Mouse (Mus musculus) neural tube, embryonic 14.5 days (tissue): Measurements from ENCODE around the gene Mboat7. TPM values are rescaled to one million over a fixed set of nuclear protein-coding genes. Genes with fewer than 3 reads are reported as not detected.

Source experiments
- ATAC-seq: fragments of 200-750 bp; cut with Nextera tagmentation; 2 replicates; pipeline ENCODE4 v1.8.0; 2017; ENCODE audit warnings: low read depth, mild to moderate bottlenecking, moderate TSS enrichment, moderate library complexity
- H3K27ac ChIP-seq: fragments of 300-500 bp; sonication (generic); 2 replicates; pipeline ENCODE4 v1.5.1; 2014; ENCODE audit warnings: low read depth, mild to moderate bottlenecking, control low read depth, low read length, moderate library complexity, mixed read lengths
- H3K27me3 ChIP-seq: fragments of 300-500 bp; sonication (generic); 2 replicates; pipeline ENCODE4 v1.6.1; 2014; ENCODE audit warnings: low read length; ENCODE audit not compliant: control insufficient read depth, insufficient read depth
- H3K36me3 ChIP-seq: fragments of 300-500 bp; sonication (generic); 2 replicates; pipeline ENCODE4 v1.6.1; 2014; ENCODE audit warnings: low read length, mixed read lengths; ENCODE audit not compliant: control insufficient read depth, insufficient read depth
- H3K4me1 ChIP-seq: fragments of 300-500 bp; sonication (generic); 2 replicates; pipeline ENCODE4 v1.6.1; 2014; ENCODE audit warnings: low read length; ENCODE audit not compliant: control insufficient read depth, insufficient read depth
- H3K4me2 ChIP-seq: fragments of 300-500 bp; sonication (generic); 2 replicates; pipeline ENCODE4 v1.6.1; 2014; ENCODE audit warnings: mild to moderate bottlenecking, low read depth, low read length, control low read depth
- H3K4me3 ChIP-seq: fragments of 300-500 bp; sonication (generic); 2 replicates; pipeline ENCODE4 v1.5.1; 2014; ENCODE audit warnings: low read depth, low read length, control low read depth, mixed read lengths
- H3K9ac ChIP-seq: fragments of 300-500 bp; sonication (generic); replicated peaks from 2 replicates; pipeline ENCODE4 v1.6.1; 2014; ENCODE audit warnings: low read depth, mild to moderate bottlenecking, control low read depth, low read length, mixed read lengths
- H3K9me3 ChIP-seq: fragments of 300-500 bp; sonication (generic); 2 replicates; pipeline ENCODE4 v1.6.1; 2016; ENCODE audit warnings: low read length; ENCODE audit not compliant: control insufficient read depth
- WGBS: fragments of 180-500 bp; shearing (Covaris S2); extraction: QIAGEN DNeasy Blood & Tissue Kit; methylation state at CpG from one replicate; pipeline ENCODE4 v1.1.7; 2014; 5-methylcytosine and 5-hydroxymethylcytosine counted together
- polyA plus RNA-seq: library from polyadenylated mRNA; unstranded; fragments of >200 nt; fragmentation: Nextera tagmentation; extraction: Ambion mirVana; gene quantifications from 2 replicates; pipeline ENCODE4 v1.2.1, GENCODE M21; 2014

The Mboat7 gene
- polyA plus RNA-seq, 1 experiment from 2014 or later: 74.9 TPM

GRCm38 (mm10) chr7:3683908-3684550 lies 9.3 kb downstream of the Mboat7 start:
- Histone ChIP-seq H3K36me3 (peaks cover 23% of the 10 kb centered on the region), H3K4me1 (no peaks in the 10 kb centered on the region), H3K4me3 (no peak overlapping the region), H3K9ac (no peak overlapping the region), H3K9me3 (no peaks in the 10 kb centered on the region), H3K4me2 (no peak overlapping the region), H3K27ac (peak overlapping the region; percentile 44), H3K27me3 (no peaks in the 10 kb centered on the region)
- WGBS: 59% methylated on average over 10 of the region's 10 CpGs
- peak; percentile 70; the same call in 1 of the 2 replicates for ATAC-seq

GRCm38 (mm10) chr7:3677342-3677741 lies 16.0 kb downstream of the Mboat7 start, which contains the start of gene Tmc4:
TSS of gene Tmc4 (minus strand) at chr7:3677553.
- WGBS: 63% methylated on average over 9 of the region's 9 CpGs
- no peak for ATAC-seq
- H3K4me1 ChIP-seq: no peaks in the 10 kb centered on the region
- no peaks in the 10 kb centered on the region for H3K9me3 ChIP-seq
- peaks cover 6% of the 10 kb centered on the region; the same call in 1 of the 2 replicates for H3K36me3 ChIP-seq
- H3K27ac ChIP-seq: no peak within 1 kb of the TSS
- no peak within 1 kb of the TSS for H3K4me2 ChIP-seq
- H3K9ac ChIP-seq: no peak within 1 kb of the TSS
- no peak within 1 kb of the TSS for H3K4me3 ChIP-seq
- no peaks in the 10 kb centered on the region for H3K27me3 ChIP-seq

GRCm38 (mm10) chr7:3676371-3676770 lies 17.0 kb downstream of the Mboat7 start:
- Histone ChIP-seq H3K27ac (no peak overlapping the region), H3K27me3 (no peaks in the 10 kb centered on the region), H3K4me1 (no peaks in the 10 kb centered on the region), H3K9me3 (no peaks in the 10 kb centered on the region), H3K4me3 (no peak overlapping the region), H3K36me3 (peaks cover 6% of the 10 kb centered on the region; the same call in 1 of the 2 replicates), H3K9ac (no peak overlapping the region), H3K4me2 (no peak overlapping the region)
- no peak for ATAC-seq
- WGBS: 88% methylated on average over 12 of the region's 12 CpGs

- peak; percentile 16; the same call in 1 of the 2 replicates for ATAC-seq
- Histone ChIP-seq H3K9me3 (no peaks in the 10 kb centered on the region), H3K4me3 (no peak overlapping the region), H3K27ac (no peak overlapping the region), H3K9ac (no peak overlapping the region), H3K4me2 (no peak overlapping the region), H3K36me3 (peaks cover 6% of the 10 kb centered on the region; the same call in 1 of the 2 replicates), H3K27me3 (no peaks in the 10 kb centered on the region), H3K4me1 (no peaks in the 10 kb centered on the region)
- WGBS: 76% methylated on average over 3 of the region's 3 CpGs
Measured at GRCm38 (mm10) chr7:3675228-3675548, 18.1 kb downstream of the Mboat7 start.

GRCm38 (mm10) chr7:3674507-3675227 lies 18.7 kb downstream of the Mboat7 start:
- H3K36me3 ChIP-seq: peaks cover 6% of the 10 kb centered on the region; the same call in 1 of the 2 replicates
- H3K27me3 ChIP-seq: no peaks in the 10 kb centered on the region
- no peak overlapping the region for H3K4me2 ChIP-seq
- WGBS: 71% methylated on average over 10 of the region's 10 CpGs
- no peaks in the 10 kb centered on the region for H3K9me3 ChIP-seq
- no peak overlapping the region for H3K4me3 ChIP-seq
- no peak overlapping the region for H3K9ac ChIP-seq
- no peaks in the 10 kb centered on the region for H3K4me1 ChIP-seq
- ATAC-seq: peak; percentile 90; the same call in 1 of the 2 replicates
- H3K27ac ChIP-seq: no peak overlapping the region

DNA sequence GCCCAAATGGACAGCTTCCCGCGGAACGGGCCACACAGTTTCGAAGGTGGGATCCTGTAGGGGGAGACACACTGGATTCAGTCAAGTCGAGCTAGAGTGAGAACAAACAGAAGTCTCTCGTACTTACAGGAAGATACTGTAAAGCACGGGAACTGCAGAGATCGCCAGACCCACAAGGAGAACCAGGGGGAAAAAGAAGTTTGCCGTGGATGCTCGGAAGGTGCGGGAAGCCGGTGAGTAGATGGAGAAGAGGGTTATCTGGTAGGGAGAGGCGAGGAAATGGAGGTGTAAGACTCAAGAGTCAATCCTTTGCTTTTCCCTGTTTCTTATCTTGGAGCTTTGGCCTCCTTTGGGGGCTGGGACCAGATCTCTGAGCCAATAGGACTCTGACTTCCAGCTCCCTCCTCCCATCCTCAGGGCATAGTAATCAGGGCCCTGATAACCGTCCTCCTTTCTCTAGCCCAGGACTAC lies 26.4 kb downstream of the Mboat7 start:
- no peak overlapping the region for H3K4me2 ChIP-seq
- no peak overlapping the region for H3K9ac ChIP-seq
- H3K9me3 ChIP-seq: no peaks in the 10 kb centered on the region
- no peak for ATAC-seq
- peaks cover 12% of the 10 kb centered on the region for H3K4me1 ChIP-seq
- H3K27ac ChIP-seq: no peak overlapping the region
- WGBS: 18% methylated on average over 14 of the region's 14 CpGs
- H3K27me3 ChIP-seq: no peaks in the 10 kb centered on the region
- H3K36me3 ChIP-seq: peaks cover 6% of the 10 kb centered on the region; the same call in 1 of the 2 replicates
- no peak overlapping the region for H3K4me3 ChIP-seq

DNA sequence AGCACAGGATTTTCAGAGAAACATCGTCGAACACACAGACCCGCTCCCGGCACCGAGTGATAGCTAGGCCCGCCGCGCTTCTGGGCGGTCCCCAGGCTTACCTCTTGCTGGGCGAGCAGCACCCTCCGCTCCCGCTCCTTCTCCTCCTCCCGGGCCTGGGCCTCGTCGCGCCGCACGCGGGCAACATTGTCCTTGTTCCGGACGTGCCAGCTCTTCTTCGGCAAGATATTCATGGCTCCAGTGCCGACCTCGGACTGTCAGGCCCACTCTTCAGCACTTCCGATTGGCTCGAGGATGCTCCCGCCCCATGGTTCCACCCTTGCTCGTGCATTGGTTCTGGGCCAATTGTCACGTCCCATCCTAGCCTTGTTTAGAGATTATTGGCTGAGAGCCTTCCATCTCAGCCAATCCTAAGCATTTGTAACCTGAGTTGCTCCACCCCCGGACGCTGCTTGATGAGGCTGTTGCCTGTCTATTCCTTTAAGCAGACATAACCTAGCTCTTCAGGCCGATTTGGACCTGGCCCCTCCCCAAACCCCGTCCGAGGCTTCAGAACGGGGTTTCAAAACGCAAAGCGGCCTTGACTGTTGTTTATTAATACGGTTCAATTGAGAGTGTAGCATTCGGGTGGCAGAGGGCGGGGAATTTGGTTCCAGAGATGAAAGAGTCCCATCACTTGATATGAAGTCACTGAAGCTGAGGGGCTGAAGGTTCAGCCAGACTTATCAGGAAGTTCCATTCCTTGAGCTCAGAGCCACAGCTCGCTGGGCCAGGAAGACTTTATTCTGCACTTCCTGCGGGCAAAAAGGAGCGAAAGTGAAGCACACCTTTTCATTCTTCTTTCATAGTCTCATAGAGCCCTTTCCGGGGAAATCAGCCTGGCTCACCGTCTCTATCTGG lies 27.9 kb downstream of the Mboat7 start, which contains the start of gene Leng1:
TSS of gene Leng1 (minus strand) at position 626 of the 900 bp plus-strand sequence.
- WGBS: 4% methylated on average over 45 of the region's 45 CpGs
- peak; percentile 99 for ATAC-seq
- peak within 1 kb of the TSS; percentile 89 for H3K4me2 ChIP-seq
- no peaks in the 10 kb centered on the region for H3K27me3 ChIP-seq
- H3K4me3 ChIP-seq: peak within 1 kb of the TSS; percentile 65
- H3K9me3 ChIP-seq: no peaks in the 10 kb centered on the region
- peaks cover 12% of the 10 kb centered on the region for H3K4me1 ChIP-seq
- H3K36me3 ChIP-seq: peaks cover 15% of the 10 kb centered on the region; the same call in 1 of the 2 replicates
- peak within 1 kb of the TSS; percentile 71 for H3K27ac ChIP-seq
- H3K9ac ChIP-seq: peak within 1 kb of the TSS; percentile 69

DNA sequence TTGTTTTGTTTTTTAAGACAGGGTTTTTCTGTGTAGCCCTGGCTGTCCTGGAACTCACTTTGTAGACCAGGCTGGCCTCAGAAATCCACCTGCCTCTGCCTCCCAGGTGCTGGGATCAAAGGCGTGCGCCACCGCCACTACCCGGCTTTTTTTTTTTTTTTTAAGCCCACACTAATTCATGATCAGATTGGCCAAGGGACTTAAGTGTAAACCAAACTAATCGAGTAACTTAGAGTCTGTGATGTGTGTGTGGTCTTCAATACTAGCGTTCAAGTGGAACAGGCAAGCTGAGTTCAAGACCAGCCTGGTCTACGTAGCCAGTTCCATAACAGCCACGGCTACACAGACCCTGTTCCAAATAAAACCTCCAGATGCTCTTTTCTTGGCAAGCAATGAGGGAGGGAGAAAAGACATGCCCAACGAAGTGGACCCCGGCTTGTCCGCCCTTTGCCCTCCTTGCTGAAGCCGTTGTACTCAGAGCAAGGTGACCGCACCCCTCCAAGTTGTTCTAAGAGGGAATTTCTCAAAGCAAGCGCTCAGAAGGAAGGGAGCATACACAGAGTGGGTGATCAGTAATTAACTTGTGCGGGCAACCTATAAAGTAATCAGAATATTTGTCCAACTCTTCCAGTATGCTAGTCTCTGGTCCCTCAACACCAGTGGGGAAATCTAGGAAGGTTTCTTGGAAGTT lies 28.7 kb downstream of the Mboat7 start:
- Histone ChIP-seq H3K9ac (peak overlapping the region; percentile 69), H3K36me3 (peaks cover 23% of the 10 kb centered on the region), H3K9me3 (no peaks in the 10 kb centered on the region), H3K4me1 (peaks cover 12% of the 10 kb centered on the region), H3K27ac (peak overlapping the region; percentile 63; the same call in 1 of the 2 replicates), H3K4me2 (peak overlapping the region; percentile 89), H3K4me3 (peak overlapping the region; percentile 65), H3K27me3 (no peaks in the 10 kb centered on the region)
- ATAC-seq: peak; percentile 25
- WGBS: 32% methylated on average over 15 of the region's 15 CpGs
